Mouse (Mus musculus) NIH3T3 (cell line): ENCODE results near the gene Chst8.

Experiments used
- DNase-seq: peaks from one replicate; pipeline ENCODE4 v3.0.0-alpha.2; 2012; ENCODE audit warnings: low read depth

The Chst8 gene

DNA sequence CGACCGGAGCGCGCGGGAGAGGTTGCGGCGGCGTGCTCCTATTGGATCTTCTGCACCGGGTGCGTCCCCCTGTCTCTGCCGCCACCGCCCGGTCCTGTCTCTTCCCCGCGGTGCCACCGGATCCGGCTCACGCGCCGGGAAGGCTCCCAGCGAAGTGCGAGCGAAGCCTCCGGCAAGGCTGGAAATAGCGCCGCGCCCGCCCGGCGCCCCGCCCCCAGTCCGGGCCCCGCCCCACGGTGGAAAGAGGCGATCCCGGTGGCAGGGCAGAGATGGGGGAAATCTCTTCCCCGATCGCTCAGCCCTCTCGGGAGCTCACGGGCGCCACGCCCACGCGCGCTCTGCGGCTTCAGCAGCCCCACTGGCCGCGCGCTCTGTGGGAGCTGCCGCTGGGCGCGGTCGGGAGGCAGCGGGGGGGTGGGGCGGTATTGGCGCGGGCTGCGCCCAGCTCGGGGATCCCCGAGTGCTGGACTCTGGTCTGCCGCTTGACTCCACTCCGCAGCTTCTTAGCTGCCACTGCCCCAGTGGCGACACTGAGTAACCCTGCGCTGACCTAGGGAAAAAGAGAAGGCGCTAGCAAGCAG, at the start of gene Chst8:
Gene Chst8, minus strand, starts transcription at position 181 of the 581 bp plus-strand sequence.
- DNase-seq: no peak

DNA sequence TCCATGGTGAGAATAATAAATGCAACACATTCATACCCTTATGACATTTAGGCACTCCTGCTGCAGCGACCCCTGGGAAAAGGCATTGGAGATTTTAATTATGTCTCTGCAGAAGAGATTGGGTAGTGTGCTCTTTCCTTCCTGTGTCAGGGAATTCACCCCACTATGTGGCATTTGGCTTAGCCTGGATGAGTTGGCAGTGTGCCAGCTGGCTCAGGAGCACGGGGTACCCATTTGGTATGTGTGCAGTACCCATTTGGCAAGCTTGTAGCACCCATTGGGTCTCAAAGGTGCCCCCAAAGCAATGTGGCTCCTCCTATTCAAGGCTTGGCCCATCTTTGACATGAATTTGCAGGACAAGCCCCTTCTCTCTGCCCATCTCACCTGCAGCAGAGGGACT, 45.8 kb upstream of the Chst8 start:
- DNase-seq: no peak

DNA sequence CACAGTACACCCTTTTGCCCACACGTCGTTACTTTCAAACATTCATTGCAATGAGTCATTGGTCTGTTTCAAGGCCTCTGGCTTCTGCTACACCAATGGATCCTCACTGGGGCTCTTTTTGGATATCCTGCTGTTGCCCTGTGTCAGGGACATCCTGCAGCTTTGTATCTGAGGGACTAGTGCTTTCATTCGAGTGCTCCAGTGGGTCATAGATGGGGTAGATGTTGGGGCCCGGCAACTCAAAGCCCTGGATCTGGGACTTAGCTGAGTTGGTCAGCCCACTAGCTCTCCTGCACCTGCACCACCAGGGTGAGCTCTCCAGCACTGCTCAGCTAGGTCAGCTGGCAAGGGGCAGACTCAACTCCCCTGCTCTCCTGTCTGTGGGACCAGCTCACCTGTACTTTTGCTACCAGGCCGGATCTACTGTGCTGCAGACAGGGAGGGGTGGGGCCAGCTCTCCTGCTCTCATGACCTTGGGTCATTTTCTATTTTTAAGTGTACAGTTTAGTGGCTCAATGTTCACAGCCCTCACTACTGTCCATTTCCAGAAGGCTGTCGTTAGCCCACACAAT, 42.4 kb upstream of the Chst8 start:
- no peak for DNase-seq

DNA sequence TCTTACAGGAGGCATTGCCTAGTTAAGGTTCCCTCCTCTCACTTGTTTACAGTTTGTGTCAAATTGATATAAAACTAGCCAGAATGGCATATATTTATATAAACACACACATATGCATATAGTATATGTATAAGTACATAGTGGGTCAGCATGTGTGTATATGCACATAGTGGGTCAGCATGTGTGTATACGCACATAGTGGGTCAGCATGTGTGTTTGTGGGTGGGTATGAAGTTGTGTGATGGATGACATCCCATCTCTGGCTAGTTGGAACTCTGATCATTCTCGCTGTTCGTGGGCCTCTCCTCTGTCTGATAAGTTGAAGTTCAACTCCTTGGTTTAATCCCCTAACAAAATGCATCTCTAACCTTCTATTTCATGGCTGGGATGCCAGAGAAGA, 40.9 kb upstream of the Chst8 start:
- no peak for DNase-seq

DNA sequence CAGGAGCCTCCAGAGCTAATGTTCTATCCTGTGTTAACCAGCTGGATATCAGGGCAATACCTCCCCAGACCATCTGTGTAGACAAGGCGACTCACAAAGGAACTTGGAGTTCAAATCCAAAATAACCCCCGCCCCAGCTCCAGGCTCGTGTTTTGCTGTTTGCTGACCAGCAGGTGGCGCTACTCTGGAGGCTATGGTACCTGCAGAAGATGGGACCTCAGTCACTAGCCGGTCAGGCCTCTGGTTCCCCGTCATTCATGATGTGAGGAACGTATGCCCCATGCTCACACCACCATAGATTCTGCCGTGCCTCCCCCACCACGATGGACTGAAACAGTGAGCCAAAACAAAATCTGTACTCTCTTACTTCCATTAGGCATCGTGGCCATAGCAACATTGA, 37.1 kb upstream of the Chst8 start:
- DNase-seq: peak; percentile 15

DNA sequence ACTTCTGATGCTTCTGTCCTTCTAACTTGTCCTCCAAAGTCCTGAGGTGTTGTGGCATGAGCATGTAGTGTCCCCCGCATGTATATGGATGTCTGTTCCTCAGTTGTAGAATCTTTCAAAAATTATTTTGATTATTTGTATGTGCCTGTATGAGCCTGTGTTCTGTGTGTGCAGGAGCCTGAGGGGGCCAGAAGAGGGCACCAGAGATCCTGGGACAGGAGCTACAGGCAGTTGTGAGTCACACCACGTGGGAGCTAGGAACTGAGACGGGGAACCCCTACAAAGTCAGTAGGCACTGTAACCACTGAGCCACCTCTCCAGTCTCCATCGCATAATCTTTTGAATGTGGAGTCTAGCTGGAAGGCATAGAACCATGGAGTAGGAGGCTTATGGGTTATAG, 36.3 kb upstream of the Chst8 start:
- peak; percentile 6 for DNase-seq

DNA sequence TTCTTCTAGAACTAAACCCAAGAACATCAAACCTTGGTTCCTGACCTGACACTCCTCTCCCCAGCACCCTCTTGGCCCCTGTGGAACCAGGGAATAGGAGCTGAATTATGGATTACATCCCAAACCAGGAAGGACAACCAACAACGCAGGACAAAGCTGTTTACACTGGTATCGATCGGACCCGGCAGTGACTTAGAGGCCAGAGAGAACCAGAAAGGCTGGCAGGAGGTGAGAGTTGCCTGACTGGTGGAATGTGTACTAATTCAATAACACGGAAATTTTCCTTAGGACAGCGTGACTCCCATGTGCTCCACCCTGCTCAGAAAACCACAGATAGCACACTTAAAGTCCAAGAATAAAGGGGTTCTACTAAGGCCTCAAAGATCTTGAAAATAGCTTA, 35.4 kb upstream of the Chst8 start:
- no peak for DNase-seq

DNA sequence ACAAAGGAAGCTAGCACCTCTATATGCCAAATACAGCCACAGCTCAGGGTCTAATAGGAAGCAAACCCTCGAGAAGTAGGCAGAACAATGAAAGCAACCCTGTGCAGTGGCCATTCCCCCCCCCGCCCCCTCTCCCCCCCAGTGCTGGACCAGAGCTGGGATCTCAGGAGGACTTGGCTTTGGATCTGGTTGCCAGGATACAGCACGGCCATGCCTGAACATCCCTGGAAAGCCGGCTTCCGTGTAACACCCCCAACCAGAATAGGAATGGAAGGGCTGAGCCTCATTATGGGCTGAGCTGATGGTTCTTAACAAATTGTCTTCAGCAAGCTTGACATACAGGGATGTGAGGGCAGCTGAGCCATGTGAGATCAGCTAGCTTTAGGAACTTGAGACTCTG, 34.9 kb upstream of the Chst8 start:
- no peak for DNase-seq

DNA sequence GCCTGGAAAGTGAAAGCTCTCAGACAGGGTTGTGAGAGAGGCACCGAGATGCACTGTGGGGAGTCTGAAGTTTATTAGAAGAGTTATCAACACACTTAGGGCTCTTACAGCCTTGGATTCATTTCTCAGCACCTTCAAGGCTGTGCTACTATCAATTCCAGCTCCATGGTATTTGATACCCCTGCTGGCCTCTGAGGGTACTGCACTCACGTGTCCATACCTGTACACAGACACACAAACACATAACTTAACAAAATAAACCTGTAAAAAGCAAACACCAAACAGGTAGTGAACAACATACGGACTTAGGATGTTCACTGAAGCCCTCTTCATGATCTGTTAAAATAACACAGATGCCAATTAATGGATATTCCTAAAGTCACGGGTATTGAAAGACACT, 26.2 kb upstream of the Chst8 start:
- DNase-seq: no peak

DNA sequence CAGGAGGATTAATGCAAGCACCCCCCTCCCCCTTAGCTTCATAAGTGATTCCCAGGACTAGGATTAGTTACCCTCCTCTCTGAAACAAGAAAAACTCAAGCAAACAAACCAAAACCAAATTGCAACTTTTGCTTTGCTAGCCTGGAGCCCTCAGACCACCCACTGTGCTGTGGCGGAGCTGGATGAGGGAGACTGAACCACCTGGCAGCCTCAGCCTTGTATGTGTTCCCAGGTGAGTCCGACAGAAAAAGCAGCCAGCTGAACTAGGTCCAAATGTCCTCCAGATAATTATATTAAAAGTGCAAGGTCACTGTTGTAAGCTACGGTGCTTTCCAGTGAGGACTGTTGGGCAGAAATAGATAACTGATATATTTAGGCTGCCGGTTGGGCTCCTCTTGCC, 25.7 kb upstream of the Chst8 start:
- DNase-seq: no peak

DNA sequence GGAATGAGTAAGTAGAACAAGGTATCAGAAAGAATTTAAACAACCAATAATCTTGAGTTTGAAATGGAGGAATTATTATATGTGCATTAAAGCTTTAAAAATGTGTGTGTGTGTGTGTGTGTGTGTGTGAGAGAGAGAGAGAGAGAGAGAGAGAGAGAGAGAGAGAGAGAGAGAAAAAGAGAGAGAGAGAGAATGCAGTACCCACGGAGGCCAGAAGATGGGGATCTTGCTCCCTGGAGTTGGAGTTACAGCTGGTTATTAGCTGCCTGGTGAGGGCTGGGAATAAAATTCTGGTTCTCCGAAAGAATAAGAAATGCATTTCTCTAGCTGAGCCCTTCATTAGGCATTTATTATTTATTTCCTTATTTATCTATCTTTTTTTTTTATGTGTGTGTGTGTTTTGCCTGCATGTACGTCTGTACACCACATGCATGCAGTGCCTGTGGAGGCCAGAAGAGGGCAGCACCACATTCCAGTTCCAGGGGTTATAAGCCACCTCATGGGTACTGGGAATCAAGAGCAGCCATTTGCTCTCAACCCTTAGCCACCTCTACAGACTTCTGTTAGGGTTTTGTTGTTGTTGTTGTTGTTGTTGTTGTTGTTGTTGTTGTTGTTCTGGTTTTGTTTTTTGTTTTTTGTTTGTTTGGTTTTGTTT, 13.9 kb upstream of the Chst8 start:
- peak; percentile 38 for DNase-seq

DNA sequence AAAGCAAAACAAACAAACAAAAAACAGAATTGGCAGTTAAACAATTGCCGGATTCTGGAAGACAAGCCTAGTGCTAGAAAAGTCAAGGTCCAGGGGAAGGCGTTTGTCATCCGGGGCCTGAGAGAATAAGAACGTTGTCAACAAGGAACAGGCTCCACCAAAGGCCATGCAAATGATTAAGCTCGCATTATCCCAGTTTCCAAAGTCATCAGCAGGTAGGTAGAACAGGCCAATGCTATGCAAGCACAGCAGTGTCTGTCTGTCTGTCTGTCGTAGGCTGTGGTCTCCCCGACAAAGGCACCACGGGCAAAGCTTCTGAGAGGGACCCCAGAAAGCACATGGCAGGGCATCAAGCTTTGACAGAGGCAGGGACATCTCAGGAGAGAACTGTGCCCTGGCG, 9.1 kb upstream of the Chst8 start:
- no peak for DNase-seq

DNA sequence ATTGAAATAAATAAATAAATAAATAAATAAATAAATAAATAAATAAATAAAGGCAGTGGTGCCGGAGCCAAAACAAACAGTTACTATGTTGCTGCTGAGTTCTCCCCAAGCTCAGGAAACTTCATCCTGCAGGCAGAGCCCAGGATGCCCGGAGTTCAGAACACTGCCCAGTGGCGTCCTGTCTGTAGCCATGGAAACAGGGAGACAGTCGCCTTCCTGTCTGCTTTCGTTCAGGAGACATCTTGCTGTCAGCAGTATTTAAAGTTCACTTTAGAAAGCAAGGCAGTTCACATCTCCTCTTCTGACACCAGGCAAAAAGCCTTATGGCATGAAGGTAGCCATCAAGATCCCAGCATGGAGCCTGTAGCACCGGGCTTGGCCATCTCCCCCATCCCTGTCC, 8.0 kb upstream of the Chst8 start:
- DNase-seq: no peak

DNA sequence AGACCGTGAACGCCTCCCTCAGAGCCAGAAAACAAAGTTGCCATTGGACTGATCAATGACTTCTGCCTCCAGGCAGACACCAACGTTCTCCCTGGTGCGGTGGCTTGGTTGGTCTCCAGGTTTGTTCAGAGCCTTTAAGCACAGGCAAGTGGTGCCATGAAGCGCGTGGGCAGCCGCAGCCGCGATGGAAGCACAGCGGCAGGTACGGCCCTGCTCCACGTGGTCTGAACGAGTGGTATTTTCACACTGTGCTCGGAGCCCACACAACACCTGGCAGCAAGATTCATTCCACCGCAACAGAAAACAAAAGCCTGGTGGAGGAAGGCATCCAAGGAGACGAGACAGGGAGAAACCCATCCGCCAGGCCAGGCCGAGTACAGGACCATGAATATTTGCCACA, 7.3 kb upstream of the Chst8 start:
- DNase-seq: no peak

DNA sequence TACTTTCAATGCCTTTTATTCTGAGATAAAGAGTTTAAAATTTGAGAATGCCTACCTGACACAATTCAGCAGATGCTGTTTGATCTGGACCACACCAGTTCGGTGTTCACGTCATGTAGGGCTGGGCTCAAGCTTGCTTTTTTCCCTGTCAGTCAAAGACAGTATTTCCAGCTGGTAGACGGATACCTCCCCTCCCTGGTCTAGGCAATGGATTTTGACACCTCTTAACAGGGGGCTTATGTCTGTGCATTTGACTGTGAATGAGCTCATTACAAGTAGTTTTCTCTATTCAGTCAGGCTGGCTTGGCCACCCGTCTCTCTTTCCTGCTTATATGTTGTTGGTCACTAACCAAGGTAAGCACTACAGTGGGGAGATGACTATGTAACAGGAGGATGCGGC, 6.1 kb upstream of the Chst8 start:
- DNase-seq: no peak

DNA sequence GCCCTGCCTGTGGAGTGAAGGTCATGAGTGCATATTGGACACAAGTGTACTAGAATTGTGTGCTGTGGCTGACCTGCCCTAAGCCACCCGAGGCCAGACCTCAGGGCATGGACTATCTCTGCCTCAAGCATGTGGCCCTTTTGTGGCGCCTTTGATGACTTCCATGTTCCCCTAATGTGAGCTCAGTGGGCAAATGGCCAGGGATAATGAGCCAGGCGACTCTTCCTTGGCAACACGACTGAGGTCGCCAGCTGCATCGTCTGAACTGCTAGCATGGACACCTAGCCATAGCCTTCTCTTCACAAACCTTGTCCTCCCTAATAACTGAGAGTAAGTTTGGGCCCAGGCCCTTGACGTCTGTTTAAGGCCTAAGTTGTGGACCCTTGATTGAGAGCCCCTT, 4.5 kb upstream of the Chst8 start:
- no peak for DNase-seq

DNA sequence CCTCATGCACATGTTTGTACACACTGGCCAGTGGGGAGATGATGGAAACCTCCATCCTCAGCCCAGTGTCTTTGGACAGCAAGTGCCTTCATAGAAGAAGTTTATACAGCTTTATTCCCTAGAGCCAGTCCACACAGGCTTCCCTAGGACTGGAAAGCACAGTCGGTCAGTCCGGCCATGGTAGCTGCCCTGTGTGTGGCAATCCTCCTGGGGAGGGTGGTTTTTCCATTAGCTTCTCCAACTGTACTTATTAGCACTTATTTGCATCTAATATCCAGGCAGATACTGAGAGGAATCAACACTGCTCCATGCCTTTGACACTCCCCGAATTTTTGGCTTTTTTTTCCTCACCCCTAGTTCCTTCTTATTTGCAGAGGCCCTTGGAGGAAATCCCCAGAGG, 2.3 kb upstream of the Chst8 start:
- no peak for DNase-seq

DNA sequence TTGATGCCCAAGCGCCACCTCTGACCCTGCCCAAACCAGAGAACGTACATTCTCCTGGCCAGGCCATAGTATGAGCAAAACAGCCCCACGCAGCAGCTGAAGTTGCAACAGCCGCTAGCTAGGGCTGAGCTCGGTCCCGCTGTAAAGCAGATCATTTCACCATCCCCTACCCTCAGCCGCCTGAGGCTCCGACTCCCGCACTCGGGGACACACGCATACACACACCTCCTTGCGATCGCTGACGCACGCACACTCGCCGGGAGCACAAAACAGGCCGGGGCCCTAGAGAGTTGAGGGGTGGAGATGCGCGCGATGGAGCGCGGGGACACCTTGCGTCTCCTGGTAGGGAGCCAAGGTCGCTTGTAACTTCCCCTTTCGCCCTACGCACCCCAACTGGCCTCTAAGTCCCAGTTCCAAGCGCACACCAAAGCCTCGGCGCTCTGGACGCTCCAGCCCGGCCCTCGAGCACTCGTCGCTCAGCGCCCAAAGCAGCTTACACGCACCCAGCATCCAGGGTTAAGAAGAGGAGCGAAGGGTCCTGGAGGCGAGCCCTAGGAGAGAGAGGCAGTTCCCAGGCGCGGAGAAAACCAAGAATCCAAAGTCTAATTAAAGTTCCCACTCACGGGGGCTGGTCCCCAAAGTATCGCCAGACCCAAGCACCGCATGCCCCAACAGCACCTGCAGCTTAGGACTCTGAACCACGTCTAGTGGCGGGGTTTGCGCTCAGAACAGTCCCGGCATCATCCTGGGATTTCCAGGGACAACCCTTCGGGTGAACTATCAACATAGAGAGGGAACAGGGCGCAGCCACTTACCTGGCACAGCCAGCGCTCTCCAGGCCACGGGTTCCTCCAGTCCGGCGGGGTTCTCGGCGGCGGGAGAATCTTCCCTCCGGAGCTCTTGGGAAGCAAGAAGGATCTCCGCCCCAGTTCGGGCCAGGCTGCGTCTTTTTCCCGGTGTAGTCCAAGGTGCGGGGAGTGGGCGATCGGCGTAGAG, 682 bp downstream of the Chst8 start:
- DNase-seq: no peak

DNA sequence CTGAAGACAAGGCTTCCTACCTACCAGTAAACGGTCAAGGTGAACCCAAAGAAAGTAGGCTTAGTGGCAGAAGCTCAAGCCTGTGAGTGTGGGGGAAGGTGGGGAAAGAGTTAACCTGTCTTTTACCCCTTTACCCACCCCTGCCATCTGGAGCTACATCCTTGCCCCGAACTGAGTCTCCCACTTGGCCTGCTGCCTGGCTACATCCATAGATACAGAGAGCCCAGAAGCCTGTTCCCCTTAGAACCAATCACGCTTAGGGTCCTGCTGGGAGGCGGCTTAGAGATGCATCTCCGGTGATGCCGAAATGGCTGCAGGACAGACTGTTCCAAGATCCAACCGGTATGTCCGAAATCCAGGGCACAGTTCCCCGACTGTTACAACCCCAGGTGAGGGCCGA, 1.5 kb downstream of the Chst8 start:
- no peak for DNase-seq

DNA sequence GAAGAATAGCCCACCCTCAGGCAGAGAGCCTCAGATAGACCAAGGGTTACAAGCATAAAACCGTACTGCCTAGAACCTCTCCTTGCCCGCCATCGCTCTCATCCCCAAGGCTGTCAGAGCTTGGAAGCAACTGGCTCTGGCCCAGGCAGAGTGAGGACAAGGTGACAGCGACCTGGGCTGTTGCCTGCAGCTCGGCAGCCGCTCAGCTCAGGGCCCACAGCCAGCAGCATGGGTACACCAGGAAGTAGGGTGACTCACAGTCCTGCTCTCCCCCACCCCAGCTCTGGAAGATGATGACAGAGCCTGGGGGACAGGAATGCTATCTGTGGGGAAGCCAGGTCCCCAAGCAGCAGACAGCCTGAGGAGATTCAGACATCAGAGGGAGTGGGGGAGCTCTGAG, 6.2 kb downstream of the Chst8 start:
- DNase-seq: no peak

DNA sequence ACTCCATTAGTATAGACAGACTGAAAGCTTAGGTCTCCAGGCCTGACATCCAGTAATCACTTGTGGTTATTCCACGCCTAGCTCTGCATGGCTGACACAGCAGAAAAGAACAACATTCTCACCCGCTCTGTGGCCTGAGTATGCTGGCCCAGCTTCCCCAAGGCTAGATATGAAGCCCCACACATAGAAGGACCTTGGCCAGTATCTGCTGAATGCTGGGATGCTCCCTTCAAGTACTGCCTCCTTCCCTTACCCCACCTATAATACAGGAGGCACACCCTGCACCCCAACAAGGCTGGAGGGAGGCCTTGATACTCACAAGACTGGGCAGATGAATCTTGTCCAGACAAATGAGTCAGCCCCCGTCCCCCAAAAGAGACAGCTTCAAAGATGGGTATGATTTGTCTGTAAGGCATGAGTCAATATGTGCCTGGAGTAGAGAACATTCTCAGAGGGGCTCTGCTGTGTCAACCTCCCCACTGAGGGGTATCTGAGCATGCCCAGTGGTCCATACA, 6.8 kb downstream of the Chst8 start:
- no peak for DNase-seq

DNA sequence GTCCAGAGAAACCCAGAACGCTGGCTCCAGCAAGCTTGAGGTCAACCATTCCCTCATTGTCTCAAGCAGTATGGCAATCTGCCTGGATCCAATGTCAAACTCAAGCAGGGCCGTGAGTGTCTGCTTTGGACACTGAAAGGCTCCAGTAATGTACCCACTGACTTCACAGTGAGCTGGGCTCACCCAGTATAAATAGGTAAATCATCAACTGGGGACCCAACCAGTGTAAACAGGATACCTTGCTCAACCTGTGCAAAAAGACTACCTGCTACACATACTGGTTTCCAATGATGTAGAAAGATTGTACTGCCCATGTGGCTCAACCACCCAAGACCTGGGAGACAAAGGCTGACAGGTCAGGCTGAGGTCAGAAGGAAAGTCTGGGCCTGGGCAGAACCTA, 7.5 kb downstream of the Chst8 start:
- no peak for DNase-seq
